ENCODE assay signal across 23 mouse cellular contexts in the genomic region with DNA sequence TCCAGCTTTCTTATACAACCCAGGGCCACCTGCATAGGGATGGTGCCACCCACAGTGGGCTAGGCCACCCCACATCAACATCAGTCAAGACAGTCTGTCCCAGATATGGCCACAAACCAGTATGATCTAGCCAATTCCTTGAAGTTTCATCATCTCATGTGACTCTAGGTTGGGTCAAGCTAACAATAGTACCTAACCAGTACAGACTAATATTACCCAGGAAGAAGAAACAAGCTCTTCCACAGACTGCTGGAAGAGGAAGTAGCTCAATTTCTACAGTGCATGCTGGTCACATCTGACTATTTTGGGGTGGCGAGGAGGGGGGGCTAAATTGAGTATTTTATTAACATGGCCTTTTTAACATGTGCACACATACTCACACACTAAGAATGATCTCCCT. TPM values are rescaled to one million over a fixed set of nuclear protein-coding genes. Genes with fewer than 3 reads are reported as not detected.
DNase-seq lines count a peak whose midpoint lies in the region; ATAC-seq and TF ChIP-seq lines count a peak whose summit lies in the region.
"Had no signal": no experiment of that assay in that cellular context is flagged by ENCODE, and none has a peak within 500 bp of the region (broad histone marks: within the 10 kb centered on the region; RNA-seq: fewer than 3 reads in every experiment).

No protein-coding gene starts in this region.

- H3K79me2 ChIP-seq in macrophage (ENCODE audit: inconsistent target), result peaks cover 13% of the 10 kb centered on the region; the same call in 1 of the 2 replicates

- no peak for TF ChIP-seq CTCF in G1E (IDR thresholded peaks at IDR 0.05; ENCODE audit: low read depth, low read length)
- TF ChIP-seq CTCF in kidney, adult 2 months (conservative IDR thresholded peaks at IDR 0.05; ENCODE audit: insufficient read depth, insufficient read length, low read depth, low read length), result no peak

- no peak overlapping the region for H3K4me3 ChIP-seq in G1E (ENCODE audit: low read depth, low read length)
- no peak overlapping the region for H3K4me3 ChIP-seq in macrophage (ENCODE audit: inconsistent target)
- H3K4me3 ChIP-seq in forebrain, embryonic 10.5 days, result no peak overlapping the region
- H3K4me3 ChIP-seq in kidney, adult 2 months (ENCODE audit: insufficient read depth, low read depth, low read length), result no peak overlapping the region
- H3K4me3 ChIP-seq: heart, embryonic 13.5 days; hindbrain, embryonic 15.5 days; layer of hippocampus, adult 2 months; limb, embryonic 15.5 days; stomach, embryonic 15.5 days had no signal

- TF ChIP-seq POLR2A in kidney, adult 2 months (IDR thresholded peaks at IDR 0.05; ENCODE audit: low read depth, low read length), result no peak

- H3K36me3 ChIP-seq in G1E (replicated peaks), result peaks cover 85% of the 10 kb centered on the region
- peaks cover 4% of the 10 kb centered on the region; the same call in 1 of the 2 replicates for H3K36me3 ChIP-seq in macrophage (ENCODE audit: inconsistent target)
- H3K36me3 ChIP-seq in splenic B cell, adult 2 months (ENCODE audit: control insufficient read depth, insufficient read depth, low read length, poor library complexity, severe bottlenecking), result peaks cover 3% of the 10 kb centered on the region; the same call in 1 of the 2 replicates
- peaks cover 4% of the 10 kb centered on the region; the same call in 1 of the 2 replicates for H3K36me3 ChIP-seq in forebrain, embryonic 10.5 days (replicated peaks)
- H3K36me3 ChIP-seq in kidney, adult 2 months (ENCODE audit: control insufficient read depth, insufficient read depth, low read length), result no peaks in the 10 kb centered on the region

- H3K4me1 ChIP-seq in G1E (ENCODE audit: insufficient read depth, low read depth, low read length), result peaks cover 47% of the 10 kb centered on the region
- no peaks in the 10 kb centered on the region for H3K4me1 ChIP-seq in forebrain, embryonic 10.5 days
- H3K4me1 ChIP-seq in kidney, adult 2 months (ENCODE audit: control insufficient read depth, insufficient read depth, low read length), result no peaks in the 10 kb centered on the region
- H3K4me1 ChIP-seq: heart, embryonic 13.5 days; hindbrain, embryonic 15.5 days; stomach, embryonic 15.5 days had no signal

- peak overlapping the region; percentile 71 for H3K27ac ChIP-seq in macrophage
- no peak overlapping the region for H3K27ac ChIP-seq in forebrain, embryonic 10.5 days
- H3K27ac ChIP-seq in kidney, adult 2 months (ENCODE audit: insufficient read depth, low read depth, low read length), result no peak overlapping the region
- H3K27ac ChIP-seq: heart, embryonic 13.5 days; hindbrain, embryonic 15.5 days; layer of hippocampus, adult 2 months; limb, embryonic 15.5 days; stomach, embryonic 15.5 days had no signal

- 40% methylated on average over 1 of the region's 1 CpGs for WGBS in macrophage (ENCODE audit: missing documents)
- WGBS in forebrain, embryonic 10.5 days, result 85% methylated on average over 1 of the region's 1 CpGs
- 91% methylated on average over 1 of the region's 1 CpGs for WGBS in kidney, adult 2 months

- ATAC-seq in G1E (ENCODE audit: extremely low read depth, insufficient number of reproducible peaks, low FRiP score, poor library complexity, severe bottlenecking), result peak; percentile 36; the same call in 1 of the 2 replicates
- ATAC-seq: activated CD4-positive, CD25-positive, alpha-beta regulatory T cell, adult 4 months; forebrain, embryonic 14.5 days; intestine, embryonic 16.5 days had no signal

- peak; percentile 37 for DNase-seq in lung, postnatal 36 days
- no peak for DNase-seq in lung, postnatal 25 days (ENCODE audit: low spot score)
- DNase-seq in G1E (ENCODE audit: low spot score), result no peak
- peak; percentile 52 for DNase-seq in splenic B cell, adult 2 months (ENCODE audit: low read depth, low spot score)
- no peak for DNase-seq in forebrain, embryonic 10.5 days (ENCODE audit: extremely low spot score, low spot score)
- no peak for DNase-seq in kidney, postnatal 4 days
- DNase-seq in kidney, adult 2 months, result no peak
- DNase-seq: adrenal gland, postnatal 10 days; cerebellum, adult 18-20 months; cerebellum, postnatal 36 days; gastrocnemius, postnatal 10 days; heart, adult 18-20 months; kidney, postnatal 10 days; lung, postnatal 10 days had no signal

- no peaks in the 10 kb centered on the region for H3K27me3 ChIP-seq in G1E (ENCODE audit: insufficient read depth, low read length)
- no peaks in the 10 kb centered on the region for H3K27me3 ChIP-seq in splenic B cell, adult 2 months (ENCODE audit: control insufficient read depth, insufficient read depth, low read length, poor library complexity, severe bottlenecking)
- no peaks in the 10 kb centered on the region for H3K27me3 ChIP-seq in forebrain, embryonic 10.5 days (ENCODE audit: poor library complexity, severe bottlenecking)
- H3K27me3 ChIP-seq in kidney, adult 2 months (replicated peaks; ENCODE audit: control insufficient read depth, insufficient read depth, low read length), result no peaks in the 10 kb centered on the region
- H3K27me3 ChIP-seq: heart, embryonic 13.5 days; hindbrain, embryonic 15.5 days; limb, embryonic 15.5 days; stomach, embryonic 15.5 days had no signal

- peaks cover 2% of the 10 kb centered on the region for H3K9me3 ChIP-seq in G1E (replicated peaks)
- no peaks in the 10 kb centered on the region for H3K9me3 ChIP-seq in forebrain, embryonic 10.5 days
- H3K9me3 ChIP-seq: heart, embryonic 13.5 days; hindbrain, embryonic 15.5 days; limb, embryonic 15.5 days; stomach, embryonic 15.5 days had no signal

RNA-seq across cellular contexts. Expression of a gene that starts 54.4 kb away (rescaled TPM):
- 38.8 and 44.0 TPM in 2 replicates for total RNA-seq in G1E (2014; fragmentation: Nextera tagmentation)
- total RNA-seq in G1E (2017), result 24.8 and 28.0 TPM in 2 replicates
- 1.3 and 2.9 TPM in 2 replicates for polyA plus RNA-seq in G1E (2012)
- 100 to 1,000 TPM in 7 of 26 experiments, 10 to 100 TPM in 19; 35.9 to 259 (median 71.5) TPM for total RNA-seq in macrophage (2018; cell fraction: chromatin; rRNA removed)
- 10 to 100 TPM; 16.7 to 53.5 (median 28.3) TPM for total RNA-seq in macrophage (2018; cell fraction: cytosol; rRNA removed)
- 100 to 1,000 TPM in 8 of 26 experiments, 10 to 100 TPM in 18; 33.7 to 151 (median 72.3) TPM for total RNA-seq in macrophage (2018; cell fraction: nucleus; rRNA removed)
- 9.6 to 16.8 TPM (median 15.0 TPM) in 3 replicates for polyA plus RNA-seq in macrophage (2018)
- polyA plus RNA-seq in forebrain, embryonic 10.5 days (2016; fragmentation: Nextera tagmentation; extraction: Ambion mirVana), result 1.9 and 2.5 TPM in 2 replicates
- polyA plus RNA-seq in kidney, adult 2 months (2012; rRNA removed), result 12.8 and 12.9 TPM in 2 replicates

RNA-seq across cellular contexts. Expression of a gene that starts 56.5 kb away (rescaled TPM):
- 39.7 and 57.1 TPM in 2 replicates for total RNA-seq in G1E (2014; fragmentation: Nextera tagmentation)
- total RNA-seq in G1E (2017), result 119 and 120 TPM in 2 replicates
- polyA plus RNA-seq in G1E (2012), result 44.7 and 45.2 TPM in 2 replicates
- 10 to 100 TPM; 15.0 to 56.2 (median 35.4) TPM for total RNA-seq in macrophage (2018; cell fraction: chromatin; rRNA removed)
- total RNA-seq in macrophage (2018; cell fraction: cytosol; rRNA removed), result 10 to 100 TPM; 42.6 to 67.6 (median 58.4) TPM
- 10 to 100 TPM; 30.4 to 72.7 (median 54.5) TPM for total RNA-seq in macrophage (2018; cell fraction: nucleus; rRNA removed)
- 36.9 to 85.7 TPM (median 64.5 TPM) in 3 replicates for polyA plus RNA-seq in macrophage (2018)
- polyA plus RNA-seq in forebrain, embryonic 10.5 days (2016; fragmentation: Nextera tagmentation; extraction: Ambion mirVana), result 113 and 122 TPM in 2 replicates
- polyA plus RNA-seq in kidney, adult 2 months (2012; rRNA removed), result 50.2 and 60.3 TPM in 2 replicates

RNA-seq across cellular contexts. Expression of a gene that starts 56.5 kb away (rescaled TPM):
- total RNA-seq in G1E (2014; fragmentation: Nextera tagmentation) (137 and 145 TPM in 2 replicates), G1E (2017) (117 and 124 TPM in 2 replicates)
- polyA plus RNA-seq in G1E (2012) (18.9 and 24.7 TPM in 2 replicates), macrophage (2018) (65.7 to 107 TPM (median 99.8 TPM) in 3 replicates)
- total RNA-seq in macrophage (2018; cell fraction: chromatin; rRNA removed), result 10 to 100 TPM in 20 of 26 experiments, 1 to 10 TPM in 6; 2.9 to 61.7 (median 24.6) TPM
- 100 to 1,000 TPM in 14 of 26 experiments, 10 to 100 TPM in 12; 76.3 to 241 (median 141) TPM for total RNA-seq in macrophage (2018; cell fraction: cytosol; rRNA removed)
- 100 to 1,000 TPM in 11 of 26 experiments, 10 to 100 TPM in 15; 13.4 to 162 (median 73.2) TPM for total RNA-seq in macrophage (2018; cell fraction: nucleus; rRNA removed)
- 62.4 and 64.3 TPM in 2 replicates for polyA plus RNA-seq in forebrain, embryonic 10.5 days (2016; fragmentation: Nextera tagmentation; extraction: Ambion mirVana)
- polyA plus RNA-seq in kidney, adult 2 months (2012; rRNA removed), result 63.3 and 83.9 TPM in 2 replicates

Comparison
In these comparisons a context has a peak if more than half of its experiments do, and no peak if none do; other contexts are left out.
1. DNase-seq: peak in lung, postnatal 36 days (single experiment) and splenic B cell, adult 2 months (single experiment); none in lung, postnatal 25 days (single experiment), G1E (single experiment), forebrain, embryonic 10.5 days (single experiment), kidney, postnatal 4 days (0 of 2) and kidney, adult 2 months (single experiment).